Mouse (Mus musculus) left cerebral cortex, adult 6 months (tissue): ENCODE data around the gene Olfr527. TPM values are rescaled to one million over a fixed set of nuclear protein-coding genes. Genes with fewer than 3 reads are reported as not detected.

Experiments used
- long read RNA-seq, 2 experiments: library from polyadenylated mRNA; unstranded; transcript quantifications; one replicate each; pipeline ENCODE4 v2.0.0; 2019 to 2020
- polyA plus RNA-seq: library from polyadenylated mRNA; unstranded; fragments of <200 nt; fragmentation: Nextera tagmentation; gene quantifications from 2 replicates; pipeline ENCODE4 v1.2.3, GENCODE M21; 2021

Gene Olfr527
- polyA plus RNA-seq: not detected in 2 replicates
- long read RNA-seq, experiment 1: 0 reads
- long read RNA-seq, experiment 2: 0 reads

GRCm38 (mm10) chr7:140333717-140334116 lies at the start of gene Olfr527:
Gene Olfr527, plus strand, starts transcription at chr7:140334017.

GRCm38 (mm10) chr7:140320558-140320957 lies 13.3 kb upstream of the Olfr527 start, which contains the start of gene Olfr525:
Gene Olfr525, plus strand, starts transcription at chr7:140320858.

GRCm38 (mm10) chr7:140361571-140361970 lies 27.8 kb downstream of the Olfr527 start, which contains the start of gene Olfr60:
Gene Olfr60, minus strand, starts transcription at chr7:140361671.

GRCm38 (mm10) chr7:140376231-140376630 lies 42.4 kb downstream of the Olfr527 start, which contains the start of gene Olfr530:
Gene Olfr530, minus strand, starts transcription at chr7:140376331.

Other genes with a start within 250 kb of the Olfr527 start
- gene Prap1, start 240.6 kb upstream of the Olfr527 start, polyA plus RNA-seq: not detected in 2 replicates
- gene Fuom, start 231.6 kb upstream of the Olfr527 start, polyA plus RNA-seq: 114 and 131 TPM in 2 replicates
- 4.3 and 5.1 TPM in 2 replicates for gene Paox, start 218.2 kb upstream of the Olfr527 start, polyA plus RNA-seq
- 107 and 129 TPM in 2 replicates for gene Echs1, start 217.5 kb upstream of the Olfr527 start, polyA plus RNA-seq
- gene Mtg1, start 196.5 kb upstream of the Olfr527 start, polyA plus RNA-seq: 35.5 and 55.8 TPM in 2 replicates
- gene Sprn, start 179.1 kb upstream of the Olfr527 start, polyA plus RNA-seq: 53.6 and 65.3 TPM in 2 replicates
- gene Olfr522, start 169.3 kb upstream of the Olfr527 start, polyA plus RNA-seq: not detected in 2 replicates
- not detected in 2 replicates for gene Olfr523, start 160.8 kb upstream of the Olfr527 start, polyA plus RNA-seq
- not detected in 2 replicates for gene Olfr524, start 128.1 kb upstream of the Olfr527 start, polyA plus RNA-seq
- gene Cd163l1, start 115.8 kb upstream of the Olfr527 start, polyA plus RNA-seq: not detected in 2 replicates
- gene 5830411N06Rik, start 86.7 kb upstream of the Olfr527 start, polyA plus RNA-seq: not detected in 2 replicates
- not detected in 2 replicates for gene Olfr525, start 13.2 kb upstream of the Olfr527 start, polyA plus RNA-seq
- not detected in 2 replicates for gene Olfr60, start 27.7 kb downstream of the Olfr527 start, polyA plus RNA-seq
- gene Olfr530, start 42.3 kb downstream of the Olfr527 start, polyA plus RNA-seq: not detected in 2 replicates
- not detected in 2 replicates for gene Olfr531, start 68.9 kb downstream of the Olfr527 start, polyA plus RNA-seq
- not detected in 2 replicates for gene Olfr532, start 87.6 kb downstream of the Olfr527 start, polyA plus RNA-seq
- not detected in 2 replicates for gene Olfr533, start 129.4 kb downstream of the Olfr527 start, polyA plus RNA-seq
- gene Olfr535, start 150.2 kb downstream of the Olfr527 start, polyA plus RNA-seq: not detected in 2 replicates
- not detected in 2 replicates for gene Olfr536, start 173.4 kb downstream of the Olfr527 start, polyA plus RNA-seq
- not detected in 2 replicates for gene Olfr538, start 233.9 kb downstream of the Olfr527 start, polyA plus RNA-seq